Mouse (Mus musculus) heart, adult 2 months (tissue): ENCODE measurements around the gene E330021D16Rik.

Experiments used
- CTCF ChIP-seq: fragments of 200-600 bp; IDR thresholded peaks from 2 replicates; pipeline ENCODE4 v1.8.1; 2022; ENCODE audit warnings: antibody characterized with exemption, mild to moderate bottlenecking, moderate library complexity
- EP300 ChIP-seq: fragments of 200-500 bp; IDR thresholded peaks from 2 replicates; pipeline ENCODE4 v1.6.1; 2011; ENCODE audit warnings: low read depth, low read length, control low read depth; ENCODE audit not compliant: insufficient read depth
- POLR2A ChIP-seq: fragments of 200-500 bp; IDR thresholded peaks from 2 replicates; pipeline ENCODE4 v1.6.1; 2011; ENCODE audit warnings: mild to moderate bottlenecking, low read depth, low read length, control low read depth; ENCODE audit not compliant: insufficient read depth

GRCm38 (mm10) chr6:136433573-136433972 is 18.2 kb upstream of the E330021D16Rik start:
- TF ChIP-seq POLR2A (no peak), CTCF (no peak), EP300 (no peak)
